Mouse (Mus musculus): ENCODE data around the gene Cybb. TPM values are rescaled to one million over a fixed set of nuclear protein-coding genes. Genes with fewer than 3 reads are reported as not detected.

Cybb gene
- total RNA-seq, 2 experiments from 2014 or later = 9.5 to 10.1 TPM

Other genes starting within 250 kb of the Cybb start
- gene Gm14862, start 230.9 kb downstream of the Cybb start, total RNA-seq (2021) = not detected
- gene Xk, start 215.0 kb downstream of the Cybb start, total RNA-seq (2021) = 1 to 10 TPM; 6.4 to 8.0 TPM
- gene H2al1m, start 204.0 kb downstream of the Cybb start, total RNA-seq (2021) = not detected
- not detected for gene H2al1k, start 137.1 kb downstream of the Cybb start, total RNA-seq (2021)
- not detected for gene H2al1o, start 84.6 kb upstream of the Cybb start, total RNA-seq (2021)
- 10 to 100 TPM; 47.2 to 55.2 TPM for gene Dynlt3, start 175.2 kb upstream of the Cybb start, total RNA-seq (2021)

All from heart, postnatal 25 days (tissue).